Mouse (Mus musculus): ENCODE results near the gene Wfdc11.

- TF ChIP-seq POLR2A (IDR thresholded peaks at IDR 0.05; ENCODE audit: control insufficient read depth, extremely low read depth, insufficient read depth, low read length, poor library complexity): no peak
- TF ChIP-seq CTCF (IDR thresholded peaks at IDR 0.05; ENCODE audit: borderline replicate concordance, control insufficient read depth, extremely low read depth, insufficient read depth, low read length, poor library complexity): no peak
Measured at GRCm38 (mm10) chr2:164641129-164641528, 32.8 kb downstream of the Wfdc11 start.

Measured in thymus, adult 2 months (tissue).